8 mouse cellular contexts compared by ENCODE assay signal in the genomic region with DNA sequence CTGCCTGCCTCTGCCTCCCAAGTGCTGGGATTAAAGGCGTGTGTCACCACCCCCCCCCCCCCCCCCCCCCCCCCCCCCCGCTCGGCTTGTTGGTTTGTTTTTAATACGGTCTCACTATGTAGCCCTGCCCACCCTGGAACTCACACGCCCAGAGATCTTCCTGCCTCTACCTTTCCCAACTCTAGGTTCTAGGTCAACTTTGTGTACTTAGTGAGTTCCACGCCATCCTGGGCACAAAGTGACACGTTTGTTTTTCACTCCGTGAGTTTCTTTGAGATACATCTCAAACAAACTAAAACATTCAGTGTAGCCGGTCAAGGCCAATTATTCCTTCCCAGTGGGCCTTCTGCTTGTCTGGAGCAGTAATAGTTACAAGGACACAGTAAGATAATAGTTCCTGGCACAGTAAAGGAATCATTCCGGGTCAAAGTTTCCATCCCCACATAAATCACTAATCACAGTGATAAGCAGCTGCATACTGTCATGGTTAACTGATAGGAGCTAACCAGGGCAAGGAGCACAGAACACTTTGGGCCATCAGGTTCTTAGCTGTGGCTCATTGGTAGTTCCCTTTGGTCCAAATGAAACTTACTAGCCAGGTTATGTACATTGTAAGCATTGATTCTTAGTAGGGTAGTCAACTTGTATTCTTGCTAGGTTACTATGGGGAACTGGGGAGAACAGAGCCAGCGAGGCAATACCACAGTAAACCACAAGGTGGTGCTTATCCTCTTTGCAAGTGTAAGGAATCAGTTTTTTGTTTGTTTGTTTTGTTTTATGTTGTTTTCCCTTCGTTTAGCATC. TPM values are rescaled to one million over a fixed set of nuclear protein-coding genes. Genes with fewer than 3 reads are reported as not detected.
DNase-seq lines count a peak whose midpoint lies in the region; ATAC-seq and TF ChIP-seq lines count a peak whose summit lies in the region.

No protein-coding gene starts in this region.

- H3K36me3 ChIP-seq in small intestine, adult 2 months (ENCODE audit: control insufficient read depth, insufficient read depth, low read length), result peaks cover 31% of the 10 kb centered on the region

- H3K4me3 ChIP-seq in small intestine, adult 2 months (ENCODE audit: low read depth, low read length), result no peak overlapping the region

- H3K27ac ChIP-seq in small intestine, adult 2 months (ENCODE audit: insufficient read depth, low read depth, low read length), result peak overlapping the region; percentile 74

- no peak for TF ChIP-seq POLR2A in small intestine, adult 2 months (IDR thresholded peaks at IDR 0.05; ENCODE audit: low read depth, low read length)

- H3K27me3 ChIP-seq in small intestine, adult 2 months (ENCODE audit: control insufficient read depth, insufficient read depth, low read length), result no peaks in the 10 kb centered on the region

- 26% methylated on average over 8 of the region's 12 CpGs for WGBS in small intestine, adult 2 months

- TF ChIP-seq CTCF in small intestine, adult 2 months (IDR thresholded peaks at IDR 0.05; ENCODE audit: extremely low read depth, insufficient read length, insufficient replicate concordance, low read depth, low read length), result no peak

- H3K4me1 ChIP-seq in small intestine, adult 2 months (ENCODE audit: control insufficient read depth, insufficient read depth, insufficient read length, low read length), result peaks cover 4% of the 10 kb centered on the region; the same call in 1 of the 2 replicates

- DNase-seq in cerebellum, adult 11 months, result peak; percentile 46
- DNase-seq in adipocyte (ENCODE audit: low spot score), result peak; percentile 79
- peak; percentile 79 for DNase-seq in embryo, embryonic 10 days (ENCODE audit: low spot score)
- DNase-seq in heart, postnatal 4 days, result peak; percentile 83
- DNase-seq in layer of hippocampus, postnatal 10 days (ENCODE audit: low spot score in 2 of 2), result peak; percentile 85 to 86

- ATAC-seq in cerebellum, adult (ENCODE audit: insufficient number of reproducible peaks, low FRiP score, low TSS enrichment), result no peak
- peak; percentile 85 for ATAC-seq in megakaryocyte-erythroid progenitor cell, adult 5-6 weeks (replicated peaks; ENCODE audit: low FRiP score, low TSS enrichment, poor library complexity, severe bottlenecking)

RNA-seq across cellular contexts. Expression of a gene that starts 15.1 kb away (rescaled TPM):
- 10 to 100 TPM; 12.0 to 16.7 TPM for total RNA-seq in heart, postnatal 4 days (2021)
- 10 to 100 TPM; 18.2 to 22.0 TPM for total RNA-seq in layer of hippocampus, postnatal 10 days (2021)
- 3.7 and 4.9 TPM in 2 replicates for total RNA-seq in megakaryocyte-erythroid progenitor cell, adult 5-6 weeks (2014; fragmentation: Nextera tagmentation)
- total RNA-seq in megakaryocyte-erythroid progenitor cell, adult 5-6 weeks (2017), result 0.89 and 1.4 TPM in 2 replicates
- polyA plus RNA-seq in small intestine, adult 2 months (2012; rRNA removed), result 9.5 and 16.6 TPM in 2 replicates

RNA-seq across cellular contexts. Expression of a gene that starts 24.8 kb away (rescaled TPM):
- total RNA-seq in heart, postnatal 4 days (2021), result 100 to 1,000 TPM; 357 to 393 TPM
- total RNA-seq in layer of hippocampus, postnatal 10 days (2021), result 100 to 1,000 TPM; 336 to 348 TPM
- total RNA-seq in megakaryocyte-erythroid progenitor cell, adult 5-6 weeks (2014; fragmentation: Nextera tagmentation), result 11,537 and 12,520 TPM in 2 replicates
- 1,872 and 1,888 TPM in 2 replicates for total RNA-seq in megakaryocyte-erythroid progenitor cell, adult 5-6 weeks (2017)
- 1,264 and 1,580 TPM in 2 replicates for polyA plus RNA-seq in small intestine, adult 2 months (2012; rRNA removed)

RNA-seq across cellular contexts. Expression of a gene that starts 39.4 kb away (rescaled TPM):
- under 1 TPM in 1 of 2 experiments, not detected in 1; 0.19 TPM for total RNA-seq in heart, postnatal 4 days (2021)
- total RNA-seq in layer of hippocampus, postnatal 10 days (2021), result under 1 TPM in 1 of 2 experiments, not detected in 1; 0.46 TPM
- total RNA-seq in megakaryocyte-erythroid progenitor cell, adult 5-6 weeks (2014; fragmentation: Nextera tagmentation), result not detected in 2 replicates
- not detected in 2 replicates for total RNA-seq in megakaryocyte-erythroid progenitor cell, adult 5-6 weeks (2017)
- polyA plus RNA-seq in small intestine, adult 2 months (2012; rRNA removed), result 0.06 and 0.74 TPM in 2 replicates

Comparison
In these comparisons a context has a peak if more than half of its experiments do, and no peak if none do; other contexts are left out.
1. RNA of a gene that starts 24.8 kb away (total RNA-seq): 1,872 to 12,520 TPM in megakaryocyte-erythroid progenitor cell, adult 5-6 weeks; 357 to 393 TPM in heart, postnatal 4 days and 336 to 348 TPM in layer of hippocampus, postnatal 10 days; every median in the first group is over 4 times any median in the second.
2. Peak in every context shown above with its lines, with median percentiles within 50 percentile points of each other: DNase-seq.